Mouse (Mus musculus): ENCODE measurements around the gene Ftsj1. TPM values are rescaled to one million over a fixed set of nuclear protein-coding genes. Genes with fewer than 3 reads are reported as not detected.

The Ftsj1 gene
- 10 to 100 TPM; 18.3 to 22.3 TPM for total RNA-seq (2021)
- long read RNA-seq, experiment 1, transcript Ftsj1-203 (13 exons, 1,656 nt) = major isoform, 9 of 11 reads
- long read RNA-seq, experiment 1, partial matches to known transcripts = 0 of 11 reads
- long read RNA-seq, experiment 1, other reads (novel, unspliced or antisense) = 2 of 11 reads
- long read RNA-seq, experiment 2, transcript Ftsj1-203 (13 exons, 1,656 nt) = major isoform, 9 of 10 reads
- long read RNA-seq, experiment 2, partial matches to known transcripts = 1 of 10 reads
- long read RNA-seq, experiment 2, other reads (novel, unspliced or antisense) = 0 of 10 reads

DNA sequence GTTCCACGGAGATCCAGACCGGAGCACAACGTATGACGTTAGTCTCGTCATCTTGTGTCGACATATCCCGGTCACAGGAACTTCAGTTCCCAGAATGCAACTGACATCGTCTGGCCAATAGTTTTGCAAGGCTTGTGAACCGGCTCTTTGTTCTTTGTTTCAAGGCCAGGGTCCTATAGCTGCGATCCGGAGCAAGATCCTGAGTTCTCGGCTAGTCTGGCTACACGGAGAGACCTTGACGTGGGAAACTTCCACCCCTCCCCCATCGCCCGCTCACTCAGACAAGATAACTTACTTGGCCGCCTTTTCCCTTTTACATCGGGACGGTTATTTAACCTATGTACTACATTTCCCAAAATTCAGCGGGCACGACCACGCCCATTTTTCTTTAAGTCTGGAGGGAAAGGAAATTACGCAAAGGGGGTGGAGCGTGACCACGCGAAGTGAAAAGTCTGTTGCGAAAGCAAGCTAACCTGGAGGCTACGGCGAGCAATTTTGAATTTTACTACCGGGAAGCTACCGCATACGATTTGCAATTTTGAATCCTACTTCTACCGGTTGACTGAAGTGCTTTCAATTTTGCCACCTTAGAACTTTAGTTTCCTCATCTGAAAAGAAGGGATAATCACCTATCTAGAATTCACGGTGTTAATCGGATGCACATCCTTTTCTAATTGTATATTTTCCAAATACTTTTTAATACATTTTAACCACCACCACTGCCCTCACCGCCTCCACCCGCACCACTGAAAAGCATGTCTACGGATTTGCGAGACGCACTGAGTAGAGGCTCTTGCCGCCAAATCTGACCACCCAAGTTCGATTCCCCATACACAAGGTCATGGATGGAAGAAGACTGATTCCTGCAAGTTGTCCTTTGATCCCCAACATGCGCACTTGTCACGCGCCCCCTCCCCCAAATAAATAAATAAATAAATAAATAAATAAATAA is at the start of gene Ftsj1:
TSS of gene Ftsj1 (minus strand) at position 73 of the 952 bp plus-strand sequence.
- DNase-seq = peak; percentile 80

DNA sequence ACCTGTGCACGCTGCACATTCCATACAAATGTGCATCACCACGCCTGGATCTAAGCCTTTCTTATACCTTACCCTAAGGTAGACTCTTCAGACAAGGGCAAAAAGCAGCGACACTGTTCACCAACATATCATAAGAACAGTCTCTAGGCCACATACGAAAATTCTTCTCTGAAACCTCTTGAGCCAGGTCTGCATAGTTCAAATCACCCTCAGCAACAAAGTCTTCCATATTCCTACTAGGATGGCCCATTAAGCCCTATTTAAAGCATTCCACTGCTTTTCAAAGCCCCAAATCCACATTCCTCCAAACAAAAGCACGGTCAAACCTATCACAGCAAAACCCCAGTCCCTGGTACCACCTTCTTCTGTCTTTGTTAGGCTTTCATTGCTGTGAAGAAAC is 36.4 kb upstream of the Ftsj1 start:
- no peak for DNase-seq

DNA sequence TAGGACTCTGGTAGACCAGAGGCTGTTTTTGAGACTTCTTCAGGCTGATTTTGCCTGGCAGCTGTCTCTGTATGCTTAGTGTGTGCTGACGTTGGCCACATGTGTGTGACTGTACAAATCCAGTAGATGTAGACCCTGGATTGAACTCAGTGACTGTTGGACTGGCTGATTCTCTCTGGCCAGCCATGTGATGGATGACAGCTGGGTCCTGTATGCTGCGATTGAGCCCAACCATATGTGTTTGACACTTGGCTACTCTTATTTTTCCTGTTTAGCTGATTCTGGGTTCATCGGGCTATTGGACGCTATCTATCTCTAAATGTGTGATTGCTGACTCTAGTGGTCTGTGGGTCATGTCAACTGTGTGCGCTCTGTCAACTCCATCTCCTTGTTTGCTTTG is 21.9 kb upstream of the Ftsj1 start:
- DNase-seq = no peak

DNA sequence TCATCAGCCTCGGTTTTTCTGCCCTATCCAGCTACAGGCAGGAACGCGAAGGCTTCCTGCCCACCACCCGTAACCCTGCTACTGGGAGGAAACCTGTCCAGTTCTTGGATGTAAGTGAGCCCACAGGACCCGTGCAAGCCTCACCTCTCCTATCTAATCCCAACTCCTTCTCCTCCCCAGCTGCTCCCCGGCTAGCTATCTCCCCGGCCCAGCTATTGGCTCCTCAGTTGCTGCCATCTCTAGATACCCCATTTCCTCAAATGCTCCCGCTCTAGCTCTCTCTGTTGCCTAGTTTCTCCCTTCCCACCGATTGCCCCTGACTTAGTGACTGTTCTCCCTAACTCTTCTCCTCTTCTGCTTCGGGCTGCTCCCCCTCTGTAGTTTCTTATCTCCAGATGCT is 19.8 kb upstream of the Ftsj1 start:
- DNase-seq = no peak

DNA sequence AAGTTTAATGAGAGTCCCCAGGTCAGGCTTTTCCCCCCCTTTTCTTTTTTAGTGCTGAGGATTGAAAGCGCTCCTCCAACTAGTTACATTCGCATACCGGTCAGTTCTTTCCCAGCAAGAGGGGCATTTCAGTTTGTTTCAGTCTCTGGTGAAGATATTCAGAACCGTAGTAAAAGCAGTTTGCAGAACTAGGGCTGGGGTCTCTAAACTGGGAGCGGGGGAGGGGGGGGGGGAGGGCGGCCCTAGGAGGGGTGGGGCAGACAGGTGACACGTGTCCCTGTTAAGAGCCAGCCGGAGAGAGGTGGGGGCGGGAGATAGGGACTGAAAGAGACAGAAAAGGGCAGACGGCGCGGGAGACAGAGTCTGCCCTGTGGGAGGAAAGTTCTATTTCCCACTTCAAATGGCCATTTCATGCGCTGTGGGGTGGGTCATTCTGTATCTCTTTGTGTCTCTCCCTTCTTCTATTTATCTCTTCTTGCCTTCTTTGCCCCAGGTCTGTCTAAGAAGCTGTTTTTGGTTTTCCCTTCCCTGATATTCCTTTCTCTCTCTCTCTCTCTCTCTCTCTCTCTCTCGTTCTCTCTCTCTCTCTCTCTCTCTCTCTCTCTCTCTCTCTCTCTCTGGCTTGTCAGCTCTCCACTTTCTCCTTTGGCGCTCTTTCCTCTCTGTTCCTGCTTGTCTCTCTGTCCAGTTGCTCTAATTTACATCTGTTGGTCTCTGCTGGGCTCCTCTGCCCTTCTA is 19.0 kb upstream of the Ftsj1 start, which contains the start of gene Slc38a5:
TSS of gene Slc38a5 (plus strand) at position 51 of the 738 bp plus-strand sequence.
- no peak for DNase-seq

DNA sequence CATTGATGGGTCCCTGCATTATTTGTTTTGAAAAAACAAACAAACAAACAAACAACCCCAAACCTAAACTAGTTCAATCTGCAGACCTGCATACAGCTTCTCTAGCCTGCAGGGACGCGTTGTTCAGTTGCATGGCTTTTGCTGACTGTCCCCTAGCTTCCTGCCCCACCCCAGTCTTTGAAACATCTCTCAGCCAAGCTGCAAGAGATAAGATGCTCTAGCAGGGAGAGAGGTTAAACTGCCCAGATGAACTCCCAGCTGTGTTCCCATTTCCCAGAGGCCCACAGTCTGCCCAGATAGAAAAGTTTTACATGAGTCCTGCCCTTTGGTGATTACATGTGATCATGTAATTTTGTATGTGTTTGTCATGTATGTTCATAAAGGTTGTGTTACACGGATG is 12.0 kb upstream of the Ftsj1 start:
- DNase-seq = no peak

DNA sequence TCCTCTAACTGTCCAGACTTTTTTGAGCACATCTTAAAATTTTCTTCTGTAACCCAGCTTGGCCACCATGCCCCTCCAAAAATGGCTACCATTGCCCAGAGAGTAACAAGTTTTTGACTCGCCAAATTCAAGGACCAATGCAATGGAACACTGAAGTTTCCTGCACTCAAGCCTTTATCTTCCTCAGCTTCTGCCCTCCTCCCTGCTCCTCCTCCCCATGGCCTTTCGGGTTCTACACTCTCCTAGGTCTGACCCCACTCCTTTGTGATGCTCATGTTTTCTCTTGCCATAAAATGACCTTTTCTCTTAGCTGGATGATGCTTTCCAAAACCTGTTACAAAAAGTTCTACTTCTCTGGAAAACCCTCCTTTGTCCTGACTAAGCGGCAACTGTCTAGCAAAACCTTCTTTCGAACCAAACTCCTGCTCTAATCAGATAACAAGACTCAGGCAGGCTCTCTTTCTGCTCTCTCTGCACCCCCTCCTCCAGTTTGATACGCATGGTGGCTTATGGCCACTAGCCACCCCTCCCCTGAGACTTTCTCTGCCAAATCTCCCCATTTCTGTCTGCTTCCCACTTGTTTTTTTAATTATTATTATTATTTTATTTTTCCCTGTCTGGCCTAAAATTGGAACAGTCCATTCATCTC is 11.1 kb upstream of the Ftsj1 start:
- DNase-seq = no peak

DNA sequence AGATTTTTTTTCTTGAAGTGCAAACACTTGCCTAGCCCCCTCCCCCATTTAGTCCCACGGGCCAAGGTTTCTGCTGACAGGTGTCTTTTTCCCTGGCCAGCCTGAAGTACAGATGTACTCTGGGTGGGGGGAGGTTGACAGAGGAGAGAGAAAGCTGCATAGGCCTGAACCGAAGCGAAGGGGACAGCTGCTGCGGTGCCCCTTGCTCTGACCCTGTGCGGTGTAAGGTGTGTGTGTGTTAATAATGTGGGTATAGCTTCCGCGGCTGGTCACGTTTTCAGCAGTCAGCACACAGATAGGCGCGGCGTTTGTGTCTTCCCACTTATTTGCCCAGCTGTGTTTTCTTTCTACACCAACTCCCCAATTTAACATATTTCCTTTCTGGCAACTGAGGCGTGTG is 7.3 kb upstream of the Ftsj1 start:
- DNase-seq = no peak

DNA sequence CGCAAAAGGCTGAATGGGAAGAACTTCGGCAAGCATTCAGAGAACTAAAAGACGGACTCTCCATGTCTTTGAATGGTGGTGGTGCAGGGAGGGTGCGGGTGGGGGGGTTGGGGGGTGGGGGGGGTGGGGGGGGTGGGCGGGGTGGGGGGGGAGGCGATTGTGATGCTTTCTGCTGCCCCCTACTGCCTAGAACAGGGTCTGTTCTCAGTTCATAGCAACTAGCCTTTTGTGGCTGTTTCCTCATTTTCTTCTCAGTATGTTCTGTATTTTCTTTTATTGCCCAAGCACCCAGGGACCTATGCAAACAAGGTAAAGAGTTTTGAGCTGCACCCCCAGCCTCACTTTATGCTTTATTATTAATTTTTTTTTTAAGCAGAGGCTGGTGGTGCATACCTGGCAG is 3.6 kb upstream of the Ftsj1 start:
- no peak for DNase-seq

DNA sequence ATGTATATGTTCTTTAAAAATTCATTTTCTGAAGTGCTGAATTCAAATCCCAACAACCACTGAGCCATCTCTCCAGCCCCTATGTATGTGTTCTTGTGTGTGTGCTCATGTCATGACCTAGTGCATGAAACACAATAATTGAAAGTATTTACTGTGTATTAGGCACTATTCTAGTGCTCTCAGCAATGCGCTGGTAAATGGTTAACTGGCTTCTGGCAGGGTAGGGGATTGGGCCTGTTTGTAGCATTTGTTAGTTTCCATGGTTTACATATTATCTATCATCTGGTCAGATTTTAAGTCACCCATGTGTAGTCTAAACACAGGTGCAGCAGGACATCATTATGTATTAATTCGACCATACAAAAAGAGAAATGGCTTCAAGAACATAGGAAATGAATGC is 1.5 kb upstream of the Ftsj1 start:
- DNase-seq = no peak

DNA sequence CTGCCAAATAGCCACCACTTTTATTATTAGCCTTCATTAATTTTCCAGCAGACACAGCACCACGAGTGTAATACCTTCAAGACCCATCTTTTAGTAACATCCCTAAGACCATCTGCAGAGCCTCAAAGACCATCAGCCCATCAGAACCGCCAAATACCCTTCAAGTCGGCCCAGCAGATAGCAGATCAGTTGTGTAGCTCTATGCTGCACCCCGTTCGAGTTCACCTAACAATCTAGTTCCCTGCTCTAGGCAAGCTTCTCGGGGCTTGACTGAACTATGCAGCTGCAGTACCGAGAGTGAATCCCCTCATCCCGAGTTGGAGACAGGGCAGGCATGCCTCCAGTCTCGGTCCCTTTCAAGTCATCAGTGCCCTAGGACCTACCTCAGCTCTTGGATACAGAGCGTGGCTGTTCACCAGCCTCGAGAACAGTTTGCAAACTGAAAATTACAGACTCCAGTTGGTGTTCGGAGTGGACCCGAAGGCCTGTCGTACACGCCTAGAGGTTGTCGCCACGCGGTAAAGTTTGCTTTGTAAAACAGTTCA is 345 bp downstream of the Ftsj1 start:
- no peak for DNase-seq

DNA sequence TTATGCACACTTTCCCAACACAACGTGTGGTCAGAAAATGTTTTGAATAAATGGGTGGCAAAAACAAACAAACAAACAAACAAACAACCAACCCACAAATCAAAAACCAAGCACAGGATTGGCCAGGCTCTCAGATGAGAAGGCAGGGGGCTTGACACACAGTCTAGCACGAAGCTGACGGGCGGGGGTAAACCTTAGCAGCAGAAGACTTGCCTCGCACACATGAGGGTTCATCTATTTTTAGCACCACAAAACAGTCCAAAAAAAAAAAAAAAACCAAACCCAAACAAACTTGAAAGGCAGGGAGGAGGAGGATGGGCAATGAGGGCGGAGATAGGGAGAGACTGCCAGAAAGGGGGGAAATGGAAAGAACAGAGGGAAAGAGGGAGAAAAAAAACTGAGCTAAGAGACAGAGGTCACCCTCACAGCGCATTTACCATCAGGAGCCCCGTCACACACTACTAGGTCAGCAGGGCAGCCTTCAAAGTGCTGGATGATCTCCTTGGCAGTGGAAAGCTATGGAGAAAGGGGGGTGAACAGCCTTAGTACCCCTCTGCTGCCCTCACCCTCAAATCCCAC is 3.6 kb downstream of the Ftsj1 start:
- no peak for DNase-seq

DNA sequence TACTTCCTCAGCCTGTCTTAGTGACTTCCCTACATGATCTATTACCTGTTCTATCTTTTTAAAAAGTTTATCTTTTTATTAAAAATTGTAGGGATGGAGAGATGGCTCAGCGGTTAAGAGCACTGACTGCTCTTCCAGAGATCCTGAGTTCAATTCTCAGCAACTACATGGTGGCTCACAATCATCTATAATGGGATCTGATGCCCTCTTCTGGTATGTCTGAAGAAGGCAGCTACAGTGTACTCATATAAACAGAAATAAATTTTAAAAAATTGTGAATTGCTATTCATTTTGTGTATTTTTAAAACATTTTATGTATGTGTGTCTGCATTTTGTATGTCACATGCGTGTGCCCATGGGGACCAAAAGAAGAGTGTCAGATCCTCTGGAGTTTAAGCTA is 4.5 kb downstream of the Ftsj1 start:
- DNase-seq = no peak

DNA sequence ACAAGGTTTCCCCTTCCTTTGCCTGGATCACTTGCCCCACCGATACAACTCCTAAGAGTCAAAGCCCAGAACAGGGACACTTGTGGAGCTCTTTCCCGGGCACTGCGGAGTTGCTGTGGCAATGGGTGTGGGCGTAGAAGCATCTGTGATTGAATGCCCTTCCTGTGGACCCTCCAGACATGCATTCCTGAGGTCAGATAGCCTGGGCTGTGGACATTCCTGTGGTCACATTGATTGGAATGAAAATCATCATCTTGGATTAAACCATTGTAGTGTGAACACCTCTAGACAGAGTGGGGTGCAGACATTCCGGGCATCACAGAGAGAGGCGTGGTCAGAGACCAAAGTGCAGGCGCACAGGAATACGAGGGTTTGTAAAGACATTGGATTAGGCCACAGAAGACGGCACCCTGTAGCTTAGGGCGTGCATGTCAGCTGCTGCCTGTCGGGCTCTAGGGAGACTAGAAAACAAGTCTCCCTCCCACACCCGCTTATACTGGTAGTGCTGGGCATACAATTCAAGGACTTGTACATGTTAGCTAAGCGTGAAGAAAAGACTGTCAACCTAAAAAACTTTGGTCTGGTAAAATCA is 13.3 kb downstream of the Ftsj1 start:
- no peak for DNase-seq

DNA sequence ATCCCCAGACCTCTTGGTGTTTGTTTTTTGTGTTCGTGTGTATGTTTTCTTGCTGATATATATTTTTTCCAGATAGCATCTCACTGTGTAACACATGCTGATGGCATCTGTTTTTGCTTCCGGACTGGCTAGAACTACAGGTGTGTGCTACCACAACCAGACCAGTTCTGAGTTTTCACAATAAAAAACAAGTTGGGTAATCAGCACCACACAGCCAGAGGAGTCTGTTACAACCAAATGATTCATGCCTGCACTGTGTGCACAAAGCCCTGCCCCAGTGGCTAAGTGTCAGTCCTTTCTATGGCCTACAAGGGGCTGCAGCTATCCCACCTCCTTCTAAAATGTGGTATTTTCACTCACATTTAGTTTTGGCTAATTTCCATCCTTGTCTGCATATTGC is 15.5 kb downstream of the Ftsj1 start:
- no peak for DNase-seq

DNA sequence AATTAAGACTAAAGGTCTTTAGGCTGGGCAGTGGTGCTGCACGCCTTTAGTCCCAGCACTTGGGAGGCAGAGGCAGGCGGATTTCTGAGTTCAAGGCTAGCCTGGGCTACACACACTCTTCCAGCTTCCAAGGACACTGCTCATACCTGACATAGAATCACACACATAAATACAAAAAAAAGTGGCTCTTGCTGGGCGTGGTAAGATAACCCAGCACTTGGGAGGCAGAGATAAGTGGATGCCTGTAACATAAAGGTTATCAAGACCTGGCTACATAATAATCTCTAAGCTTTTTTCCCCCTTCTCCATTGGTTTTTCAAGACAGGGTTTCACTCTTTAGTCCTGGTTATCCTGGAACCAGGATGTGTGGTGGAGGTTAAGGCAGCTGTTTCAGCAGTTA is 18.6 kb downstream of the Ftsj1 start:
- no peak for DNase-seq

DNA sequence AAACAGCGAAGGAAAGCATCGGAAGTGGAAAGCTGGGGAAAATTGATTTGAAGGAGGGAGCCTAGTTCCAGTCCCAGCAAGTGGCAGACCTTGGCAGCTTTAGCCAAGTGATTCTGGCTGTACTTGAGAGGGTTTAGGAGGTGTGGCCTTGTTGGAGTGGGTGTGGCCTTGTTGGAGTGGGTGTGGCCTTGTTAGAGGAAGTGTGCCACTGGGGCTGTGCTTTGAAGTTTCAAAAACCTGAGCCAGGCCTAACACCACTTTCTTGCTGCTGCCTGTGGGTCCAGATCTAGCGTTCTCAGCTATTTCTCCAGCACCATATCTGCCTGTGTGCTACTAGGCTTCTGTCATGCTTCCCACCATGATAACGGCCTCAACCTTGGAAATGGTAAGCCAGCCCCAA is 21.9 kb downstream of the Ftsj1 start:
- no peak for DNase-seq

DNA sequence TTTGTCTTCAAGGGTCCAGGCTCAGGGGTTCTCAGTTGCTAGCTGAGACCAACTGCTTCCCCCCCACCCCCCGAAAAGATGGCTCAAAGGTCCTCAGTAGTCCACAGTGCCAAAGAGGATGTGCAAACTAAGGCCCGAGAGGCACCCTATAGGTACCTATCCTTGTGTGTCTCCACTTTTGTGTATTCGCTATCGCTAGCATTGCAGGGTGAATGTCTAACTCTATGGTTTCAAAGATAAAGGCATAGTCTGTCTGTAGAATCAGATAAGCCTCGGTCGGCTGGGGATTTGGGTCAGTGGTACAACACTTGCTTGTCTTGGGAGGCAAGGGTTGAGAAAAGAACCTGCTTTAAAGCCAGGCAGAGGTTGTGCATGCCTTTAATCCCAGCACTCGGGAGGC is 28.7 kb downstream of the Ftsj1 start:
- DNase-seq = no peak

DNA sequence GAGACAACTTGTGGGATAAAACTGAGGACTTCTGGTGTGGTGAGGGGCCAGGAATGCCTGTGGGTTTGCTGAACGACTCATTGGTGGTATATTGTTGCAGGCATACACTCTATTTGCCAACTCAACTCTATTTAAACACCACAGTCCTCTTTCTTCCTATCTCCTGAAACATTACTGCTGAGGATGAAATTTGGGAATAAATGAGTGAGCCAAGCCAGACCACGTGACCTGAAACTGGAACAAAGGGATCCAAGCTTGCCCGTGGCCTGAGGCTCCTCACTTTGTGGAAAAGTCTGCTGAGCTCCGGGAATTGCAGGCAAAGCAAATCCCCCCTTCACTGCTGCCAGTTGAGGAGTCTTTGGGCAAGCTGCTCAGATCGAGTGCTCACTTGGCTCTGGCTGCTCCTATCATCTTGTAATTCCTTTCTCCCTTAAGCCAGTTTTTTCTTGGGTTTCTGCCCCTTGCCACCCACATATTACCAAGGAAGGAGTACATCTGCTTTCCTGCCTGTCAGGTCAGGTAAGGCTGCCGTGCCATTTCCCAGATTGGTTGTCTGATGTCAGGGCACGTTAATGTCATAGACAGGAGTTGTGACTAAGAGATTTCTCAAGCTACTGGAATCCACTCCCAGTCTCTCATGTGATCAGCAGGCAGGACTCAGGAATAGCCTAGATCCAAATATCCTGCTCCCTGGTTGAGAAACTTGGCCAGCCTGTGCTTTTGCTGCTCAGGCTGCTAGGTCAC is 29.4 kb downstream of the Ftsj1 start:
- DNase-seq = peak; percentile 7

DNA sequence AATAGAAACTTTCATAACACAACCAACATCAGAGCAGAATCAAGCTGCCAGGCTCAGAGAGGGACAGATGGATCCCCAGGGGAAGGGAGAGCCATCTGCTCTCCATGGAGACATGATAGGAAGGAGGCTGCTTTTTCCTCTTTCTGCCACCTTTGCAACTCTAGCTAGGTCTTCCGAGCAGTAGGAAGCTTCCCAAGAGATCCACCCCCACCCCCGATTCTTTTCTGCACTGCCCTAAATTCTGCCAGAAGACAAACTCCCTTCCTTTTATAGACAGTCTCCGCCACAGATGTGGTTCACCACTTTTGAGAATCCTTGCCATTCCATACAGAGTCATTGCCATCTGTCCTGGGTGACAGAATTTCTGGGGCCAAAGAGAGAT is 29.9 kb downstream of the Ftsj1 start:
- DNase-seq = no peak

DNA sequence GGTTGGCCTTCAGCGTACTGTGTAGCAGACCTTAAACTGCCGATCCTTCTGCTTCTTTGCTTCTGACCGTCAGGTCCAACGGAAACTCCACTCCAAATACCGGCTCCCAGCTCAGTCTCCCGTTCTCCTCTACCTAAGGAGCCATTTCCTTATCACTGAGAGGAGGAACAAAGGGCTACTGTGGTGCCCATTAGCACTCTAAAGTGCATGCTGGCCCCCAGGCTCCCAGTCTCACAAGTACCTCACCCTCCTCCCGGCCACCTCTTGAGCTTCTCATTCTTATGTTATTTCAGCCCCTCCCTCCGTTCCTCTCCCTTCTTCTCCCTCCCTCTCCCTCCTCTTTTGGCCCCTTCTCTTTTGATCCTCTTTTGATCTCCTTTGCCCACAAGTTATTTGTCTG is 32.6 kb downstream of the Ftsj1 start:
- DNase-seq = no peak

All from adrenal gland, postnatal 10 days (tissue).